Mouse (Mus musculus) spleen, adult 18-20 months (tissue): ENCODE measurements around the gene Tchh.
"Not testable (repeated sequence)": the region's sequence is repeated elsewhere in the genome, so short reads cannot be mapped to it uniquely, and the experiment has no call there.

Experiments used
- DNase-seq, 2 experiments: peaks; one replicate each; pipeline ENCODE4 v3.0.0; 2022; ENCODE audit warnings: mixed read lengths in 2 of 2

Gene Tchh

GRCm38 (mm10) chr3:93442030-93442429, at the start of gene Tchh:
TSS of gene Tchh (plus strand) at chr3:93442330.
- DNase-seq, result no peak

GRCm38 (mm10) chr3:93393366-93393765, 48.8 kb upstream of the Tchh start, which contains the start of gene Rptn:
TSS of gene Rptn (plus strand) at chr3:93393699.
- DNase-seq, result no peak

- DNase-seq, result no peak
Observed at GRCm38 (mm10) chr3:93403936-93404335, 38.2 kb upstream of the Tchh start.

GRCm38 (mm10) chr3:93406992-93407391, 35.1 kb upstream of the Tchh start:
- peak in 1 of 2 experiments; percentile 3 for DNase-seq

GRCm38 (mm10) chr3:93411905-93412304, 30.2 kb upstream of the Tchh start:
- no peak for DNase-seq

- no peak for DNase-seq
Observed at GRCm38 (mm10) chr3:93431673-93432072, 10.5 kb upstream of the Tchh start.

GRCm38 (mm10) chr3:93443501-93444101, 1.5 kb downstream of the Tchh start:
- peak in 1 of 2 experiments; percentile 15 for DNase-seq

- DNase-seq, result peak in 1 of 2 experiments; percentile 25
Observed at GRCm38 (mm10) chr3:93444343-93445164, 2.4 kb downstream of the Tchh start.

GRCm38 (mm10) chr3:93445165-93445705, 3.1 kb downstream of the Tchh start:
- DNase-seq, result peak in 1 of 2 experiments; percentile 1

- DNase-seq, result peak in 1 of 2 experiments; percentile 2
Observed at GRCm38 (mm10) chr3:93446128-93446755, 4.1 kb downstream of the Tchh start.

GRCm38 (mm10) chr3:93446756-93447137, 4.6 kb downstream of the Tchh start:
- not testable (repeated sequence) for DNase-seq

- peak in 1 of 2 experiments; percentile 17 for DNase-seq
Observed at GRCm38 (mm10) chr3:93447138-93447841, 5.2 kb downstream of the Tchh start.

GRCm38 (mm10) chr3:93466556-93466955, 24.4 kb downstream of the Tchh start:
- DNase-seq, result no peak

GRCm38 (mm10) chr3:93467130-93467529, 25.0 kb downstream of the Tchh start:
- no peak for DNase-seq

- DNase-seq, result no peak
Observed at GRCm38 (mm10) chr3:93468561-93468960, 26.4 kb downstream of the Tchh start, which contains the start of gene Tchhl1. TSS of gene Tchhl1 (plus strand) at chr3:93468754.

GRCm38 (mm10) chr3:93469629-93470028, 27.5 kb downstream of the Tchh start:
- no peak for DNase-seq

GRCm38 (mm10) chr3:93480053-93480452, 37.9 kb downstream of the Tchh start:
- DNase-seq, result no peak

GRCm38 (mm10) chr3:93481982-93482616, 40.0 kb downstream of the Tchh start:
- no peak for DNase-seq

- DNase-seq, result no peak
Observed at GRCm38 (mm10) chr3:93485611-93486010, 43.5 kb downstream of the Tchh start.

GRCm38 (mm10) chr3:93488541-93488940, 46.4 kb downstream of the Tchh start:
- DNase-seq, result no peak

GRCm38 (mm10) chr3:93492176-93492575, 50.0 kb downstream of the Tchh start:
- no peak for DNase-seq

GRCm38 (mm10) chr3:93493992-93494391, 51.9 kb downstream of the Tchh start:
- peak in 1 of 2 experiments; percentile 20 for DNase-seq
